Comparison of ENCODE assay signal across 17 mouse cellular contexts in genomic region chr1:161649387-161649786, GRCm38 (mm10).
DNase-seq lines count a peak whose midpoint lies in the region; TF ChIP-seq lines count a peak whose summit lies in the region.
"Had no signal": no experiment of that assay in that cellular context is flagged by ENCODE, and none has a peak within 500 bp of the region (broad histone marks: within the 10 kb centered on the region; RNA-seq: fewer than 3 reads in every experiment).

No protein-coding gene starts in this region.

- H3K36me3 ChIP-seq in E14TG2a.4 (ENCODE audit: insufficient read depth, low read length) = no peaks in the 10 kb centered on the region
- H3K36me3 ChIP-seq: embryonic facial prominence, embryonic 10.5 days; intestine, embryonic 15.5 days; liver, embryonic 15.5 days had no signal

- peak; percentile 47 for TF ChIP-seq CTCF in layer of hippocampus, adult 2 months (conservative IDR thresholded peaks at IDR 0.05)
- TF ChIP-seq CTCF in E14TG2a.4 (conservative IDR thresholded peaks at IDR 0.05; ENCODE audit: low read length) = peak; percentile 60

- no peak overlapping the region for H3K4me3 ChIP-seq in layer of hippocampus, adult 2 months
- H3K4me3 ChIP-seq in E14TG2a.4 (replicated peaks; ENCODE audit: low read length) = no peak overlapping the region
- H3K4me3 ChIP-seq: embryonic facial prominence, embryonic 10.5 days; intestine, embryonic 15.5 days; liver, embryonic 15.5 days; myocyte had no signal

- no peaks in the 10 kb centered on the region for H3K27me3 ChIP-seq in E14TG2a.4 (ENCODE audit: insufficient read depth, low read length)
- H3K27me3 ChIP-seq: intestine, embryonic 15.5 days; liver, embryonic 15.5 days had no signal

- no peaks in the 10 kb centered on the region for H3K4me1 ChIP-seq in E14TG2a.4 (replicated peaks; ENCODE audit: low read depth, low read length)
- H3K4me1 ChIP-seq: embryonic facial prominence, embryonic 10.5 days; intestine, embryonic 15.5 days; liver, embryonic 15.5 days had no signal

- H3K9me3 ChIP-seq in E14TG2a.4 (ENCODE audit: low read length) = no peaks in the 10 kb centered on the region
- H3K9me3 ChIP-seq: embryonic facial prominence, embryonic 10.5 days; intestine, embryonic 15.5 days; liver, embryonic 15.5 days had no signal

- H3K27ac ChIP-seq in layer of hippocampus, adult 2 months = no peak overlapping the region
- H3K27ac ChIP-seq: embryonic facial prominence, embryonic 10.5 days; intestine, embryonic 15.5 days; liver, embryonic 15.5 days had no signal

- DNase-seq in embryo, embryonic 11 days = peak; percentile 4
- no peak for DNase-seq in embryo, embryonic 9.5 days (ENCODE audit: extremely low spot score)
- DNase-seq in layer of hippocampus, adult 2 months (ENCODE audit: low spot score in 2 of 2) = no peak
- no peak for DNase-seq in layer of hippocampus, postnatal 14 days (ENCODE audit: low spot score in 2 of 2)
- peak; percentile 14 for DNase-seq in induced T-regulatory cell, adult 2 months (ENCODE audit: low read depth)
- DNase-seq in right cerebral cortex, postnatal 25 days = no peak
- DNase-seq in adrenal gland, postnatal 10 days = no peak
- DNase-seq: cerebellum, adult 9-10 months; heart, adult 18-20 months; heart, postnatal 10 days; kidney, postnatal 25 days; thymus, postnatal 25 days had no signal

Comparison
In these comparisons a context has a peak if more than half of its experiments do, and no peak if none do; other contexts are left out.
1. DNase-seq: peak in embryo, embryonic 11 days (single experiment) and induced T-regulatory cell, adult 2 months (single experiment); none in embryo, embryonic 9.5 days (single experiment), layer of hippocampus, adult 2 months (0 of 2), layer of hippocampus, postnatal 14 days (0 of 2), right cerebral cortex, postnatal 25 days (single experiment) and adrenal gland, postnatal 10 days (single experiment).